Mouse (Mus musculus) G1E (cell line): ENCODE data around the gene Dydc1. TPM values are rescaled to one million over a fixed set of nuclear protein-coding genes. Genes with fewer than 3 reads are reported as not detected.

Experiments used
- ATAC-seq: 2 replicates; pipeline ENCODE4 v1.8.0; 2016; ENCODE audit warnings: mild to moderate bottlenecking; ENCODE audit not compliant: insufficient number of reproducible peaks, poor library complexity, low FRiP score, severe bottlenecking; ENCODE audit errors: extremely low read depth
- DNase-seq: peaks from one replicate; pipeline ENCODE4 v3.0.0; 2012; ENCODE audit warnings: low spot score
- H3K27me3 ChIP-seq: 2 replicates; pipeline ENCODE4 v1.6.1; 2012; ENCODE audit warnings: mild to moderate bottlenecking, low read length, inconsistent platforms; ENCODE audit not compliant: insufficient read depth
- H3K36me3 ChIP-seq: replicated peaks from 2 replicates; pipeline ENCODE3; 2012; ENCODE audit warnings: mild to moderate bottlenecking, inconsistent platforms
- H3K4me1 ChIP-seq: 2 replicates; pipeline ENCODE4 v1.6.1; 2012; ENCODE audit warnings: low read depth, low read length, inconsistent platforms, mixed read lengths; ENCODE audit not compliant: insufficient read depth
- H3K4me3 ChIP-seq: 2 replicates; pipeline ENCODE4 v1.5.1; 2012; ENCODE audit warnings: low read depth, mild to moderate bottlenecking, inconsistent platforms, low read length, moderate library complexity, mixed read lengths
- H3K9me3 ChIP-seq: replicated peaks from 2 replicates; pipeline ENCODE4 v1.6.1; 2012; ENCODE audit warnings: inconsistent platforms
- CTCF ChIP-seq: IDR thresholded peaks from 2 replicates; pipeline ENCODE4 v1.5.1; 2012; ENCODE audit warnings: low read depth, low read length, inconsistent platforms, mixed read lengths
- GATA1 ChIP-seq: IDR thresholded peaks from 2 replicates; pipeline ENCODE4 v1.6.1; 2012; ENCODE audit warnings: borderline replicate concordance, low read length, inconsistent platforms, mixed read lengths
- GATA2 ChIP-seq: IDR thresholded peaks from 2 replicates; pipeline ENCODE4 v1.6.1; 2012; ENCODE audit warnings: low read depth, low read length, inconsistent platforms, borderline replicate concordance
- POLR2AphosphoS5 ChIP-seq: IDR thresholded peaks from 2 replicates; pipeline ENCODE4 v1.6.1; 2012; ENCODE audit warnings: low read depth, low read length, inconsistent platforms; ENCODE audit not compliant: insufficient replicate concordance
- TAL1 ChIP-seq: conservative IDR thresholded peaks from 2 replicates; pipeline ENCODE4 v1.6.1; 2012; ENCODE audit warnings: low read depth, low read length, inconsistent platforms, mixed read lengths
- polyA plus RNA-seq: library from polyadenylated mRNA; stranded (reverse); fragments of >175 nt; gene quantifications from 2 replicates; pipeline ENCODE4 v1.2.3, GENCODE M21; 2012
- total RNA-seq, 2 experiments: library from RNA; stranded (forward) in 1 of 2; stranded (reverse) in 1 of 2; fragments of 200-1000 nt in 1 of 2; fragments of >200 nt in 1 of 2; fragmentation: Nextera tagmentation in 1 of 2; gene quantifications; 2 replicates each; pipeline ENCODE4 v1.2.3; 2014 to 2017

Dydc1 gene
- total and polyA plus RNA-seq, 3 experiments = not detected

DNA sequence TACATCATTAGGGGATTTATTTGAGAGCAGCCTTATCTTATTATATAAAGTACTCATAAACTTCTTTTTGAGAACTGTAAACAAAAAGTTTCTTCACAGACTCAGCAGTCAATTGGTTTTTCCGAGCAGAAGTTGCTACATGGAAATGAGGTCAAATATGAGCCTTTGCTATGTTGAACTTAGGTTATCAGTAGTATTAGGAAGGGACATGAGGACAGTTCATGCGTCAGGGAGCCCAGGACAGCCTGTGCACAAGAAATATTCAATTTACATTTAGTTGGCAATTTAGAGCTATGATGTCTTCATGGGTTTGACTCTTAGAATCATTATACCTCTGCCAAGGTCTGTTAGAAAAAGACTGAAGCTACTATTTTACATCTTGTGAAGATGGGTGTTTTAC, 29.6 kb downstream of the Dydc1 start:
- no peaks in the 10 kb centered on the region for H3K36me3 ChIP-seq
- TF ChIP-seq POLR2AphosphoS5 = no peak
- no peak for TF ChIP-seq GATA2
- TF ChIP-seq TAL1 = no peak
- no peak for TF ChIP-seq CTCF
- no peak for TF ChIP-seq GATA1
- H3K9me3 ChIP-seq = no peaks in the 10 kb centered on the region
- no peak overlapping the region for H3K4me3 ChIP-seq
- no peaks in the 10 kb centered on the region for H3K27me3 ChIP-seq
- H3K4me1 ChIP-seq = no peaks in the 10 kb centered on the region
- DNase-seq = no peak
- no peak for ATAC-seq

DNA sequence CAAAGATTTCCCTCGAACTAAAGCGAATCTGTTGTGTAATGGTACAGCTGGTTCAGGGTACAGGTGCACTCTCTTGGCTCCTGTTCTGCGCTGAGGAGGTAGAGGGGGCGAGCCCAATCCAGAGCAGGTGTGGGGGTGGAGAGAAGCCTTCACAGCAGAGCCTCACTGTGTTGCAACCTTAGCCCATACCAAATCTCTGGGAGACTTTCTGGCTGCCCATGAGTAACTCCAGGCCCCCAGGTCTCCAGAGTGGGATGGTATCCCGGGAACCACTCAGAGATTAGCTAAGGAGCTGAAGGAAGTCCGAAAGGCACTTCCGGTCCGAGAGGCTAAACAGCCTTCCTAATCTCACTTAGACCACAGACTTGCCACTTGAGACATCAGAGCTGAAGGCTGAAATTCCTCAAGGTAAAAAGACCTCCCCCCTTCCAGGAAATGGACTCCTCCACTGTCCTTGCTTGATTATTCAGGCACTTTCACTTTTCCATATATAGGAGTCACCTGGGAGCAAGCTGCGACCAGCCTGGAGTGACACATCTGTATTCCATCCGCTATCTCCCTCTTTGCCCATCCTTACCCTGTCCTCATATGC, 32.2 kb downstream of the Dydc1 start, which contains the start of gene Mat1a:
Gene Mat1a (plus strand): TSS at position 183 of the 592 bp plus-strand sequence.
- no peaks in the 10 kb centered on the region for H3K36me3 ChIP-seq
- H3K4me3 ChIP-seq = no peak within 1 kb of the TSS
- no peaks in the 10 kb centered on the region for H3K27me3 ChIP-seq
- no peaks in the 10 kb centered on the region for H3K9me3 ChIP-seq
- DNase-seq = no peak
- no peaks in the 10 kb centered on the region for H3K4me1 ChIP-seq
- ATAC-seq = no peak
- TF ChIP-seq GATA1 (no peak), GATA2 (no peak), CTCF (no peak), TAL1 (no peak), POLR2AphosphoS5 (no peak)

DNA sequence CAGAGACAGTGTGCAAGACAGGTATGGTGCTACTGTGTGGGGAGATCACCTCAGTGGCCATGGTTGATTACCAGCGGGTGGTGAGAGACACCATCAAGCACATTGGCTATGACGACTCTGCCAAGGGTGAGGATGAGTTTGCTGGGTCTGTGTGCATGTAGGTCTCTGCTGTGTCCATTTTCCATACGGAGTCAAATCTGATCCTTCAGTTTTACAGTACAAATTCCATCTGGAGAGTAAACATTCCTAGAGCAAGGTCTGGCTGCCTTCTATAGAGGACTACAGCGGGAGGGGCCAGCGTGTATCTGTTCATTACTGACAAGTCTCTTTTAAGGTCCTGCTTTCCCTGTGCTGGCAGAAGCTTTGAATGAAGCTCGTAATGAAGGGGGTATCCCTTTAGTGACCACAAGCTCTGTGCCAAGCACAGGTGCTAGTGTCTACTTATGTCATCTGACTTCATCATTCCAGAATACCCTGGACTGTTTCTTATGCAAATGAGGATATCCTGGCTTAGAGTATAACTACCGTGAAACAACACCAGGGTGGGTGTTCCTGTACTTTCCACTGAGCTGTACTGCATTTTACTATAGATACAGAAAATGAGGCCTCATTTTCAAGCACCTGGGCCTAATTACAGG, 38.4 kb downstream of the Dydc1 start:
- ATAC-seq = no peak
- DNase-seq = no peak
- no peak for TF ChIP-seq GATA2
- no peaks in the 10 kb centered on the region for H3K9me3 ChIP-seq
- H3K36me3 ChIP-seq = no peaks in the 10 kb centered on the region
- peaks cover 2% of the 10 kb centered on the region; the same call in 1 of the 2 replicates for H3K27me3 ChIP-seq
- no peaks in the 10 kb centered on the region for H3K4me1 ChIP-seq
- H3K4me3 ChIP-seq = no peak overlapping the region

DNA sequence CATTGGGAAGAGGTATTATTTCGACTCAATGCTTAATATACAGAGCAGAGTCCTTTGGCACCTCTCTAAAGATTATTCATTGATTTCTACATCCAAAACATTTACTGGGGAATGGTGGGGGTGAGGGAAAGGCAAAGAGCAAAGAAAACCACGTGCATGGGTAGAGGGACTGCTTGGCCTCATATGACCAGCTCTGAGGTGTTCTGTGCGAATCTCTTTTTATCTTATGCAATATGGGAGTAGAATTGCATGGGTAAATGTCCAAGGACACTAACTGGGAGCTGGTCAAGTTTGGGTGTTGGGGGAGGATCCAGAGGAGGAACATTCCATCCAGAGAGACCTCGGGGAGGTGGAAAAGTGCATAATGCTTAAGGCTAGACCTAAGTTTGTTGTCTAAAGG, 40.2 kb downstream of the Dydc1 start:
- Histone ChIP-seq H3K36me3 (no peaks in the 10 kb centered on the region), H3K4me1 (no peaks in the 10 kb centered on the region), H3K9me3 (no peaks in the 10 kb centered on the region), H3K27me3 (peaks cover 2% of the 10 kb centered on the region; the same call in 1 of the 2 replicates), H3K4me3 (no peak overlapping the region)
- DNase-seq = no peak
- ATAC-seq = no peak
- no peak for TF ChIP-seq TAL1
- TF ChIP-seq GATA2 = no peak
- TF ChIP-seq POLR2AphosphoS5 = no peak
- no peak for TF ChIP-seq CTCF
- TF ChIP-seq GATA1 = no peak

GRCm38 (mm10) chr14:41116271-41116670, 43.6 kb downstream of the Dydc1 start:
- H3K4me3 ChIP-seq = no peak overlapping the region
- ATAC-seq = no peak

DNA sequence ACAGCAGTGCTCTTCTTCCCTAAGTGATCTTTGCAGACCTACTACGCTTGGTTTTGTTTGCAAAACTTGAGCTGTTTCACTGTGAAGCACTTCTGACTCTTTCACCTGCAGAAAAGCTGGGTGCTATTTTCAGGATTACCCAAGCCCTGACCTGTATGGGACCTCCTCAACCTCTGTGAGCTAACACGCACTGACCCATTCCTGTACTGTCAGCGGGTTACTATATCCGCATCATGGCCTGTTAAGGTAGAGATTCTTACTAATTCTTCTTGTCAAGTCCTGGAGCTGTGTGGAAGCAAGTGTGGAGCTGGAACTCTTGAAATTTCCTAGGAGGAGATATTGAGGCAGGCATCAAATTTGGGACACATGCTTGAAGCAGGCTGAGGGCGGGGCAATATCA, 52.0 kb downstream of the Dydc1 start:
- Histone ChIP-seq H3K36me3 (no peaks in the 10 kb centered on the region), H3K9me3 (no peaks in the 10 kb centered on the region), H3K4me3 (no peak overlapping the region), H3K4me1 (no peaks in the 10 kb centered on the region), H3K27me3 (no peaks in the 10 kb centered on the region)
- no peak for DNase-seq
- ATAC-seq = no peak
- TF ChIP-seq POLR2AphosphoS5 (no peak), TAL1 (no peak), GATA1 (no peak), CTCF (no peak), GATA2 (no peak)

More at GRCm38 (mm10) chr14:41116271-41116670, 43.6 kb downstream of the Dydc1 start:
- TF ChIP-seq GATA1 (no peak), GATA2 (no peak), POLR2AphosphoS5 (no peak), CTCF (no peak), TAL1 (no peak)
- DNase-seq = no peak
- Histone ChIP-seq H3K27me3 (no peaks in the 10 kb centered on the region; the same call in 1 of the 2 replicates), H3K9me3 (no peaks in the 10 kb centered on the region), H3K36me3 (no peaks in the 10 kb centered on the region), H3K4me1 (no peaks in the 10 kb centered on the region)

DNA sequence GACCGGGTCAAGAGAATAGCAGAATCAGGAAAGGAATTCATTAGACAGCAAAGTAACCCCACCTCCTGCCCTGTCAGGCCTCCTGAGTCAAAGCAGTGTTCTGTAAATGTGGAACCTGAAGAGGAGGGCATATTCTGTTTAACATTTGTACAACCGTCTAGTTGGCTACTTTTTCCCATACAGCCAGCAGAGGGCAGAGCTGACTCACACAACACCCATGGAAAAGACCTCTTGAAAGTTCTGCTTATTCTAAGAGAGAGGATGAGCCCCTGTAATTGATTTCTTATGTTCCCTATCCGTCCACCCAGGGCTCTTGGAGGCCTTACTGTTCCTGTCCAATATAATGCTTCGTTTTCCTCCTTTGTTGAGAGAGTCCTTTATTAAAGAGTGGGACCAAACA, 55.3 kb downstream of the Dydc1 start:
- H3K4me1 ChIP-seq = no peaks in the 10 kb centered on the region
- no peaks in the 10 kb centered on the region for H3K36me3 ChIP-seq
- no peaks in the 10 kb centered on the region for H3K9me3 ChIP-seq
- H3K4me3 ChIP-seq = no peak overlapping the region
- H3K27me3 ChIP-seq = no peaks in the 10 kb centered on the region; the same call in 1 of the 2 replicates
- ATAC-seq (no peak), DNase-seq (no peak)
- TF ChIP-seq GATA2 = no peak
- TF ChIP-seq TAL1 = no peak
- TF ChIP-seq GATA1 = no peak
- no peak for TF ChIP-seq POLR2AphosphoS5
- TF ChIP-seq CTCF = no peak
